Mouse (Mus musculus) testis, adult 2 months (tissue): ENCODE measurements around the gene Aagab.

Experiments
- CTCF ChIP-seq: fragments of 200-500 bp; IDR thresholded peaks from 2 replicates; pipeline ENCODE4 v1.5.1; 2012; ENCODE audit warnings: low read depth, mild to moderate bottlenecking, inconsistent platforms, low read length, moderate library complexity; ENCODE audit not compliant: control insufficient read depth, insufficient read depth, insufficient replicate concordance
- POLR2A ChIP-seq: fragments of 200-500 bp; IDR thresholded peaks from 2 replicates; pipeline ENCODE4 v1.6.1; 2012; ENCODE audit warnings: low read depth, mild to moderate bottlenecking, inconsistent platforms, low read length, moderate library complexity; ENCODE audit not compliant: control insufficient read depth

- no peak for TF ChIP-seq CTCF
- TF ChIP-seq POLR2A, result no peak
These were observed 10.4 kb downstream of the Aagab start for GRCm38 (mm10) chr9:63612565-63613515.
